Mouse (Mus musculus) erythroblast, embryonic 14.5 days (primary cell): Measurements from ENCODE around the gene Tas2r118.

Experiments
- GATA1 ChIP-seq: IDR thresholded peaks from 2 replicates; pipeline ENCODE4 v1.6.1; 2012; ENCODE audit warnings: low read length, inconsistent platforms, mixed read lengths
- TAL1 ChIP-seq: IDR thresholded peaks from 3 replicates; pipeline ENCODE4 v1.6.1; 2012; ENCODE audit warnings: low read length, inconsistent platforms, mixed read lengths

DNA sequence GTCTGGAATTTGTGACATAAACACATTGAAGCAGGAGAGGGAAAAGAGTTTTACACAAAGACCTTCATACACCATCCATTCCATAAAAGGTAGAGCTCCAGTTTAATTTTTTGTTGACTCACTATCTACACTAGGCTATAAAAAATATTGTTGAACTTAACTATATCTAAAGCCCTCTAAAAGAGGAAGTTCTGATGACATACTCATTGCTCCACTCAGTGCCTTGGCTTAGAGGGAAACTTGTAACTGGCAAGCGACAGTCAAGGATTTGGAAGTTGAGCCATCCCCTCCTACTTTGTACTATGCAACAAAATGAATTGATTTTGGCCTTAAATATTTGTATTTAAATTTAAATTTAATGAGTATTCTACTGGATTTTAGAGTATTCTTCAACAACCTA lies 16.4 kb upstream of the Tas2r118 start:
- TF ChIP-seq TAL1 (no peak), GATA1 (no peak)
